In the genomic region with DNA sequence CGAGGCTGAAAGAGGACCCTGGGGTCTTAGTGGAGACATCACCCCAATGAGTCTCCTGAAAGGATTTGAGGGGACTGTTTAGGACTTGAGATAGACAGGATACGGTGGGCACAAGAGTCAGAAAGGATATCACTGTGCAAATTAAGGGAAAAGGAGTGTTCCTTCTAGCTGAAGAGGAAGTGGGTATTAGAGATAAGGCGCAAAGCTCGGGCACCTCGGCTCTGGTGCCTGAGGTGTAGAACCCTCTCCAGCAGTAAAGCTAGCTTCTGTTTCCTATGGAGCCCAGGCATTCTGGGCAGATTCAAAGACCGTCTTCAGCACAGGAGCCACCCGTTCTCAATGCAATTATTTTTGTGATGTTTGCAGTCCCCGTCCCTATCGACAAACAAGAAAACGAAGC, we compare ENCODE assay signal across 21 mouse cellular contexts. TPM values are rescaled to one million over a fixed set of nuclear protein-coding genes. Genes with fewer than 3 reads are reported as not detected.
DNase-seq lines count a peak whose midpoint lies in the region; ATAC-seq lines count a peak whose summit lies in the region.
"Had no signal": no experiment of that assay in that cellular context is flagged by ENCODE, and none has a peak within 500 bp of the region (broad histone marks: within the 10 kb centered on the region; RNA-seq: fewer than 3 reads in every experiment).

No protein-coding gene starts in this region.

- no peak overlapping the region for H3K27ac ChIP-seq in intestine, embryonic 15.5 days
- no peak overlapping the region for H3K27ac ChIP-seq in stomach, embryonic 16.5 days (ENCODE audit: low read length)
- H3K27ac ChIP-seq: embryonic facial prominence, embryonic 12.5 days; forebrain, embryonic 12.5 days; heart, embryonic 10.5 days; hindbrain, embryonic 14.5 days had no signal

- ATAC-seq in granulocyte monocyte progenitor cell, adult 5-6 weeks (replicated peaks; ENCODE audit: poor library complexity, severe bottlenecking) = peak; percentile 40; the same call in 1 of the 2 replicates
- no peak for ATAC-seq in intestine, embryonic 15.5 days
- ATAC-seq in megakaryocyte, adult 5-6 weeks (ENCODE audit: poor library complexity, severe bottlenecking) = peak; percentile 40; the same call in 1 of the 2 replicates
- ATAC-seq in stomach, embryonic 16.5 days (ENCODE audit: insufficient read depth, low FRiP score) = no peak
- ATAC-seq: forebrain, postnatal 0 days had no signal

- WGBS in intestine, embryonic 15.5 days = 60% methylated on average over 10 of the region's 10 CpGs
- 55% methylated on average over 10 of the region's 10 CpGs for WGBS in stomach, embryonic 16.5 days

- H3K9me3 ChIP-seq in intestine, embryonic 15.5 days = no peaks in the 10 kb centered on the region
- H3K9me3 ChIP-seq in stomach, embryonic 16.5 days (replicated peaks; ENCODE audit: control insufficient read depth, low read length) = no peaks in the 10 kb centered on the region
- H3K9me3 ChIP-seq: embryonic facial prominence, embryonic 12.5 days; forebrain, embryonic 12.5 days; heart, embryonic 10.5 days had no signal

- peak overlapping the region; percentile 43 for H3K4me2 ChIP-seq in intestine, embryonic 15.5 days (replicated peaks)
- H3K4me2 ChIP-seq in stomach, embryonic 16.5 days (ENCODE audit: low read depth, low read length) = peak overlapping the region; percentile 37
- H3K4me2 ChIP-seq: embryonic facial prominence, embryonic 12.5 days; forebrain, embryonic 12.5 days; hindbrain, embryonic 14.5 days had no signal

- H3K36me3 ChIP-seq in intestine, embryonic 15.5 days = no peaks in the 10 kb centered on the region
- no peaks in the 10 kb centered on the region for H3K36me3 ChIP-seq in stomach, embryonic 16.5 days (ENCODE audit: control insufficient read depth, insufficient read depth, low read length)
- H3K36me3 ChIP-seq: forebrain, embryonic 12.5 days; heart, embryonic 10.5 days had no signal

- H3K4me1 ChIP-seq in intestine, embryonic 15.5 days (replicated peaks) = no peaks in the 10 kb centered on the region
- no peaks in the 10 kb centered on the region for H3K4me1 ChIP-seq in stomach, embryonic 16.5 days (ENCODE audit: control insufficient read depth, insufficient read depth, low read length)
- H3K4me1 ChIP-seq: embryonic facial prominence, embryonic 12.5 days; forebrain, embryonic 12.5 days; heart, embryonic 10.5 days had no signal

- H3K9ac ChIP-seq in intestine, embryonic 15.5 days = no peak overlapping the region
- H3K9ac ChIP-seq in stomach, embryonic 16.5 days (ENCODE audit: low read length) = no peak overlapping the region
- H3K9ac ChIP-seq: embryonic facial prominence, embryonic 12.5 days; forebrain, embryonic 12.5 days; forebrain, postnatal 0 days; hindbrain, embryonic 14.5 days had no signal

- no peak for DNase-seq in right cerebral cortex, postnatal 36 days (ENCODE audit: low spot score in 2 of 2)
- DNase-seq in lung, postnatal 36 days = no peak
- no peak for DNase-seq in cerebellum, adult 8-10 months
- no peak for DNase-seq in natural killer cell, adult 2 months (ENCODE audit: low spot score in 2 of 2)
- DNase-seq: adrenal gland, adult 8-10 months; adrenal gland, postnatal 36 days; cerebellum, adult 2 months; cerebellum, postnatal 14 days; forebrain, postnatal 0 days; gastrocnemius, postnatal 36 days; heart, adult 18-20 months; heart, postnatal 10 days; heart, postnatal 4 days had no signal

- no peaks in the 10 kb centered on the region for H3K27me3 ChIP-seq in intestine, embryonic 15.5 days (replicated peaks)
- no peaks in the 10 kb centered on the region for H3K27me3 ChIP-seq in stomach, embryonic 16.5 days (ENCODE audit: control insufficient read depth, insufficient read depth, low read length)
- H3K27me3 ChIP-seq: embryonic facial prominence, embryonic 12.5 days; forebrain, embryonic 12.5 days had no signal

- H3K4me3 ChIP-seq in intestine, embryonic 15.5 days (replicated peaks) = no peak overlapping the region
- H3K4me3 ChIP-seq in stomach, embryonic 16.5 days (replicated peaks; ENCODE audit: low read length) = no peak overlapping the region
- H3K4me3 ChIP-seq: embryonic facial prominence, embryonic 12.5 days; forebrain, embryonic 12.5 days; heart, embryonic 10.5 days had no signal

RNA-seq across cellular contexts. Expression of gene Igf1, which starts 56.9 kb away (rescaled TPM):
- not detected in 2 replicates for total RNA-seq in granulocyte monocyte progenitor cell, adult 5-6 weeks (2014; fragmentation: Nextera tagmentation)
- total RNA-seq in granulocyte monocyte progenitor cell, adult 5-6 weeks (2017) = 0.04 TPM in 1 of 2 replicates, not detected in the other
- 43.4 and 52.5 TPM in 2 replicates for polyA plus RNA-seq in intestine, embryonic 15.5 days (2015; fragmentation: Nextera tagmentation; extraction: Ambion mirVana)
- total RNA-seq in megakaryocyte, adult 5-6 weeks (2015) = 0.13 and 2.6 TPM in 2 replicates
- total RNA-seq in megakaryocyte, adult 5-6 weeks (2017) = 0.16 and 0.48 TPM in 2 replicates
- 145 and 146 TPM in 2 replicates for polyA plus RNA-seq in stomach, embryonic 16.5 days (2015; fragmentation: Nextera tagmentation; extraction: Ambion mirVana)

Comparison
In these comparisons a context has a peak if more than half of its experiments do, and no peak if none do; other contexts are left out.
1. ATAC-seq: peak in granulocyte monocyte progenitor cell, adult 5-6 weeks (single experiment) and megakaryocyte, adult 5-6 weeks (single experiment); none in intestine, embryonic 15.5 days (single experiment) and stomach, embryonic 16.5 days (single experiment).